Mouse (Mus musculus): ENCODE data around the gene Olfr488. TPM values are rescaled to one million over a fixed set of nuclear protein-coding genes. Genes with fewer than 3 reads are reported as not detected.
"Not testable (repeated sequence)": the region's sequence is repeated elsewhere in the genome, so short reads cannot be mapped to it uniquely, and the experiment has no call there.

Gene Olfr488
- not detected for polyA plus RNA-seq (2017; shearing (Covaris generic))

- ATAC-seq = no peak
Observed at GRCm38 (mm10) chr7:108258247-108258646, at the start of gene Olfr488. TSS of gene Olfr488 (minus strand) at chr7:108258347.

GRCm38 (mm10) chr7:108288834-108289233 lies 30.7 kb upstream of the Olfr488 start, which contains the start of gene Olfr490:
TSS of gene Olfr490 (minus strand) at chr7:108288934.
- ATAC-seq = no peak

- ATAC-seq = no peak
Observed at GRCm38 (mm10) chr7:108233551-108233950, 24.6 kb downstream of the Olfr488 start.

- not testable (repeated sequence) for ATAC-seq
Observed at GRCm38 (mm10) chr7:108214536-108214935, 43.6 kb downstream of the Olfr488 start, which contains the start of gene Olfr487. TSS of gene Olfr487 (minus strand) at chr7:108214636.

Other genes starting within 250 kb of the Olfr488 start
- gene Olfr478, start 224.4 kb downstream of the Olfr488 start, polyA plus RNA-seq (2017; shearing (Covaris generic)) = not detected
- gene Olfr479, start 207.7 kb downstream of the Olfr488 start, polyA plus RNA-seq (2017; shearing (Covaris generic)) = under 1 TPM in 1 of 2 experiments, not detected in 1; 0.15 TPM
- gene Olfr480, start 191.0 kb downstream of the Olfr488 start, polyA plus RNA-seq (2017; shearing (Covaris generic)) = not detected
- gene Olfr481, start 178.5 kb downstream of the Olfr488 start, polyA plus RNA-seq (2017; shearing (Covaris generic)) = under 1 TPM in 1 of 2 experiments, not detected in 1; 0.16 TPM
- gene Olfr482, start 160.8 kb downstream of the Olfr488 start, polyA plus RNA-seq (2017; shearing (Covaris generic)) = not detected
- gene Olfr483, start 157.5 kb downstream of the Olfr488 start, polyA plus RNA-seq (2017; shearing (Covaris generic)) = not detected
- gene Olfr484, start 130.9 kb downstream of the Olfr488 start, polyA plus RNA-seq (2017; shearing (Covaris generic)) = not detected
- gene Olfr485, start 98.5 kb downstream of the Olfr488 start, polyA plus RNA-seq (2017; shearing (Covaris generic)) = not detected
- not detected for gene Olfr486, start 85.6 kb downstream of the Olfr488 start, polyA plus RNA-seq (2017; shearing (Covaris generic))
- not detected for gene Olfr487, start 43.7 kb downstream of the Olfr488 start, polyA plus RNA-seq (2017; shearing (Covaris generic))
- gene Olfr490, start 30.6 kb upstream of the Olfr488 start, polyA plus RNA-seq (2017; shearing (Covaris generic)) = not detected
- not detected for gene Olfr491, start 55.1 kb upstream of the Olfr488 start, polyA plus RNA-seq (2017; shearing (Covaris generic))
- gene Olfr492, start 65.3 kb upstream of the Olfr488 start, polyA plus RNA-seq (2017; shearing (Covaris generic)) = not detected
- gene Olfr493, start 88.6 kb upstream of the Olfr488 start, polyA plus RNA-seq (2017; shearing (Covaris generic)) = not detected
- gene Olfr494, start 107.0 kb upstream of the Olfr488 start, polyA plus RNA-seq (2017; shearing (Covaris generic)) = not detected
- not detected for gene Olfr495, start 134.8 kb upstream of the Olfr488 start, polyA plus RNA-seq (2017; shearing (Covaris generic))
- gene Olfr497, start 162.1 kb upstream of the Olfr488 start, polyA plus RNA-seq (2017; shearing (Covaris generic)) = not detected
- gene Olfr498, start 207.0 kb upstream of the Olfr488 start, polyA plus RNA-seq (2017; shearing (Covaris generic)) = not detected